Mouse (Mus musculus): Measurements from ENCODE around the gene Akt2. TPM values are rescaled to one million over a fixed set of nuclear protein-coding genes. Genes with fewer than 3 reads are reported as not detected.
A peak's percentile ranks its signal among the peaks of the same experiment; 100 is the strongest.

The Akt2 gene
- total and polyA plus RNA-seq, 2 experiments from 2014 or later: 38.1 to 46.7 TPM

- ATAC-seq (ENCODE audit: low FRiP score): no peak
- H3K4me2 ChIP-seq (ENCODE audit: low read depth, low read length, poor library complexity, severe bottlenecking): no peak overlapping the region
- DNase-seq (ENCODE audit: low spot score): no peak
- H3K27me3 ChIP-seq (ENCODE audit: insufficient read depth, low read length): no peaks in the 10 kb centered on the region
- no peak overlapping the region for H3K27ac ChIP-seq (ENCODE audit: low read depth, low read length)
- H3K4me1 ChIP-seq (ENCODE audit: insufficient read depth, low read length): no peaks in the 10 kb centered on the region
- 91% methylated on average over 7 of the region's 7 CpGs for WGBS
- no peak for TF ChIP-seq CTCF (IDR thresholded peaks at IDR 0.05)
- H3K36me3 ChIP-seq (ENCODE audit: insufficient read depth, low read length): peaks cover 77% of the 10 kb centered on the region
- no peak overlapping the region for H3K4me3 ChIP-seq (ENCODE audit: low read depth, low read length)
- no peak overlapping the region for H3K9ac ChIP-seq (replicated peaks; ENCODE audit: low read length, poor library complexity, severe bottlenecking)
- no peaks in the 10 kb centered on the region for H3K9me3 ChIP-seq (ENCODE audit: low read length)
These were observed 12.9 kb upstream of the Akt2 start for GRCm38 (mm10) chr7:27578465-27578864.

GRCm38 (mm10) chr7:27580380-27581174, 10.8 kb upstream of the Akt2 start:
- no peak for DNase-seq (ENCODE audit: low spot score)
- Histone ChIP-seq H3K4me3 (ENCODE audit: low read depth, low read length) (no peak overlapping the region), H3K27me3 (ENCODE audit: insufficient read depth, low read length) (no peaks in the 10 kb centered on the region), H3K9ac (replicated peaks; ENCODE audit: low read length, poor library complexity, severe bottlenecking) (no peak overlapping the region), H3K9me3 (ENCODE audit: low read length) (no peaks in the 10 kb centered on the region), H3K4me2 (ENCODE audit: low read depth, low read length, poor library complexity, severe bottlenecking) (no peak overlapping the region), H3K36me3 (ENCODE audit: insufficient read depth, low read length) (peaks cover 71% of the 10 kb centered on the region), H3K4me1 (ENCODE audit: insufficient read depth, low read length) (no peaks in the 10 kb centered on the region), H3K27ac (ENCODE audit: low read depth, low read length) (no peak overlapping the region)
- WGBS: 91% methylated on average over 14 of the region's 14 CpGs
- no peak for TF ChIP-seq CTCF (IDR thresholded peaks at IDR 0.05)
- ATAC-seq (ENCODE audit: low FRiP score): no peak

- H3K4me2 ChIP-seq (ENCODE audit: low read depth, low read length, poor library complexity, severe bottlenecking): no peak overlapping the region
- no peak overlapping the region for H3K4me3 ChIP-seq (ENCODE audit: low read depth, low read length)
- H3K36me3 ChIP-seq (ENCODE audit: insufficient read depth, low read length): peaks cover 17% of the 10 kb centered on the region
- no peak overlapping the region for H3K27ac ChIP-seq (ENCODE audit: low read depth, low read length)
- TF ChIP-seq CTCF (IDR thresholded peaks at IDR 0.05): no peak
- H3K9ac ChIP-seq (replicated peaks; ENCODE audit: low read length, poor library complexity, severe bottlenecking): no peak overlapping the region
- DNase-seq (ENCODE audit: low spot score) (no peak), ATAC-seq (ENCODE audit: low FRiP score) (no peak)
- H3K27me3 ChIP-seq (ENCODE audit: insufficient read depth, low read length): no peaks in the 10 kb centered on the region
- H3K4me1 ChIP-seq (ENCODE audit: insufficient read depth, low read length): no peaks in the 10 kb centered on the region
- no peaks in the 10 kb centered on the region for H3K9me3 ChIP-seq (ENCODE audit: low read length)
- 88% methylated on average over 2 of the region's 2 CpGs for WGBS
These were observed 4.5 kb upstream of the Akt2 start for GRCm38 (mm10) chr7:27586861-27587260.

DNA sequence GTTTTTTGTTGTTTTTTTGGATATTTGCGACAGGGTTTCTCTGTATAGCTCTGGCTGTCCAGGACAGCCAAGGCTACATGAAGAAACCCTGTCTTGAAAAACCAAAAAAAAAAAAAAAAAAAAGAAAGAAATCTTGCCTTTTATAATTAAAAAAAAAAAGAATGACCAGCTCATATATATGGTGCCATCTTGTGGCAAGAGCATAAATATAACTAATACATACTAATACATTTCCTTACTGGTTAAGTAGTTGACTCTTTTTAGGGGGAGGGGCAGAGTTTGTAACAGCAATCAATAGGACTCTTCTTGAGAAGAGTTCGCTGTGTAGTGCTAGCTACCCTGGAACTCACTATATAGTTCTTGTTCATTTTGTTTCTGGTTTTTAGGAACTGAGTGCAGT, 3.6 kb upstream of the Akt2 start:
- ATAC-seq (ENCODE audit: low FRiP score): no peak
- H3K27me3 ChIP-seq (ENCODE audit: insufficient read depth, low read length): no peaks in the 10 kb centered on the region
- no peak overlapping the region for H3K27ac ChIP-seq (ENCODE audit: low read depth, low read length)
- no peak overlapping the region for H3K9ac ChIP-seq (replicated peaks; ENCODE audit: low read length, poor library complexity, severe bottlenecking)
- peaks cover 8% of the 10 kb centered on the region for H3K36me3 ChIP-seq (ENCODE audit: insufficient read depth, low read length)
- no peaks in the 10 kb centered on the region for H3K9me3 ChIP-seq (ENCODE audit: low read length)
- DNase-seq (ENCODE audit: low spot score): no peak
- 83% methylated on average over 2 of the region's 2 CpGs for WGBS
- H3K4me3 ChIP-seq (ENCODE audit: low read depth, low read length): no peak overlapping the region
- peak; percentile 52 for TF ChIP-seq CTCF (IDR thresholded peaks at IDR 0.05)
- no peaks in the 10 kb centered on the region; the same call in 1 of the 2 replicates for H3K4me1 ChIP-seq (ENCODE audit: insufficient read depth, low read length)
- H3K4me2 ChIP-seq (ENCODE audit: low read depth, low read length, poor library complexity, severe bottlenecking): no peak overlapping the region

- H3K4me2 ChIP-seq (ENCODE audit: low read depth, low read length, poor library complexity, severe bottlenecking): no peak overlapping the region
- 94% methylated on average over 4 of the region's 4 CpGs for WGBS
- peaks cover under 1% of the 10 kb centered on the region; the same call in 1 of the 2 replicates for H3K36me3 ChIP-seq (ENCODE audit: insufficient read depth, low read length)
- no peak overlapping the region for H3K27ac ChIP-seq (ENCODE audit: low read depth, low read length)
- ATAC-seq (ENCODE audit: low FRiP score): no peak
- no peaks in the 10 kb centered on the region for H3K9me3 ChIP-seq (ENCODE audit: low read length)
- DNase-seq (ENCODE audit: low spot score): no peak
- H3K4me1 ChIP-seq (ENCODE audit: insufficient read depth, low read length): peaks cover 7% of the 10 kb centered on the region; the same call in 1 of the 2 replicates
- H3K9ac ChIP-seq (replicated peaks; ENCODE audit: low read length, poor library complexity, severe bottlenecking): no peak overlapping the region
- no peaks in the 10 kb centered on the region for H3K27me3 ChIP-seq (ENCODE audit: insufficient read depth, low read length)
- H3K4me3 ChIP-seq (ENCODE audit: low read depth, low read length): no peak overlapping the region
- TF ChIP-seq CTCF (IDR thresholded peaks at IDR 0.05): no peak
These were observed 1.3 kb upstream of the Akt2 start for GRCm38 (mm10) chr7:27590088-27590487.

GRCm38 (mm10) chr7:27590566-27591213, 662 bp upstream of the Akt2 start:
- peak; percentile 43 for TF ChIP-seq CTCF (IDR thresholded peaks at IDR 0.05)
- Histone ChIP-seq H3K9me3 (ENCODE audit: low read length) (no peaks in the 10 kb centered on the region), H3K27ac (ENCODE audit: low read depth, low read length) (peak overlapping the region; percentile 62; the same call in 1 of the 2 replicates), H3K4me2 (ENCODE audit: low read depth, low read length, poor library complexity, severe bottlenecking) (peak overlapping the region; percentile 45), H3K36me3 (ENCODE audit: insufficient read depth, low read length) (no peaks in the 10 kb centered on the region), H3K4me1 (ENCODE audit: insufficient read depth, low read length) (peaks cover 7% of the 10 kb centered on the region; the same call in 1 of the 2 replicates), H3K9ac (replicated peaks; ENCODE audit: low read length, poor library complexity, severe bottlenecking) (no peak overlapping the region), H3K4me3 (ENCODE audit: low read depth, low read length) (peak overlapping the region; percentile 68), H3K27me3 (ENCODE audit: insufficient read depth, low read length) (no peaks in the 10 kb centered on the region)
- DNase-seq (ENCODE audit: low spot score) (no peak), ATAC-seq (ENCODE audit: low FRiP score) (no peak)
- 65% methylated on average over 4 of the region's 4 CpGs for WGBS

All from midbrain, postnatal 0 days (tissue).